Mouse (Mus musculus) right cerebral cortex, postnatal 10 days (tissue): ENCODE measurements around the gene Ppp6r1.
"Not testable (repeated sequence)": the region's sequence is repeated elsewhere in the genome, so short reads cannot be mapped to it uniquely, and the experiment has no call there.

Experiments
- DNase-seq, 2 experiments: peaks; one replicate each; pipeline ENCODE4 v3.0.0; 2021; ENCODE audit warnings: low spot score in 2 of 2

Gene Ppp6r1

GRCm38 (mm10) chr7:4613740-4614403, 44.9 kb downstream of the Ppp6r1 start:
- no peak for DNase-seq

- DNase-seq: no peak
These were observed 45.9 kb downstream of the Ppp6r1 start for GRCm38 (mm10) chr7:4612956-4613355.

GRCm38 (mm10) chr7:4612386-4612785, 46.4 kb downstream of the Ppp6r1 start:
- DNase-seq: no peak

- DNase-seq: no peak
These were observed 46.9 kb downstream of the Ppp6r1 start for GRCm38 (mm10) chr7:4611921-4612341.

- DNase-seq: no peak
These were observed 47.3 kb downstream of the Ppp6r1 start for GRCm38 (mm10) chr7:4611511-4611910.

- no peak for DNase-seq
These were observed 50.8 kb downstream of the Ppp6r1 start for GRCm38 (mm10) chr7:4608002-4608401.

- DNase-seq: no peak
These were observed 54.9 kb downstream of the Ppp6r1 start, which contains the start of gene Ptprh for GRCm38 (mm10) chr7:4603873-4604272. Ptprh (minus strand) TSS chr7:4604041.

GRCm38 (mm10) chr7:4602969-4603368, 55.9 kb downstream of the Ppp6r1 start:
- DNase-seq: no peak

GRCm38 (mm10) chr7:4597046-4597445, 61.8 kb downstream of the Ppp6r1 start:
- not testable (repeated sequence) for DNase-seq
